Mouse (Mus musculus): ENCODE results near the gene 6820408C15Rik.

- no peak for TF ChIP-seq POLR2A (IDR thresholded peaks at IDR 0.05; ENCODE audit: borderline replicate concordance, low read depth, low read length)
- TF ChIP-seq CTCF (IDR thresholded peaks at IDR 0.05; ENCODE audit: low read depth, low read length), result no peak
Observed at GRCm38 (mm10) chr2:152375652-152376344, 39.6 kb upstream of the 6820408C15Rik start.
